Mouse (Mus musculus): Measurements from ENCODE around the gene Zbtb40. TPM values are rescaled to one million over a fixed set of nuclear protein-coding genes. Genes with fewer than 3 reads are reported as not detected.

The Zbtb40 gene
- 3.5 and 4.2 TPM in 2 replicates for polyA plus RNA-seq (2015; fragmentation: Nextera tagmentation; extraction: Ambion mirVana)

DNA sequence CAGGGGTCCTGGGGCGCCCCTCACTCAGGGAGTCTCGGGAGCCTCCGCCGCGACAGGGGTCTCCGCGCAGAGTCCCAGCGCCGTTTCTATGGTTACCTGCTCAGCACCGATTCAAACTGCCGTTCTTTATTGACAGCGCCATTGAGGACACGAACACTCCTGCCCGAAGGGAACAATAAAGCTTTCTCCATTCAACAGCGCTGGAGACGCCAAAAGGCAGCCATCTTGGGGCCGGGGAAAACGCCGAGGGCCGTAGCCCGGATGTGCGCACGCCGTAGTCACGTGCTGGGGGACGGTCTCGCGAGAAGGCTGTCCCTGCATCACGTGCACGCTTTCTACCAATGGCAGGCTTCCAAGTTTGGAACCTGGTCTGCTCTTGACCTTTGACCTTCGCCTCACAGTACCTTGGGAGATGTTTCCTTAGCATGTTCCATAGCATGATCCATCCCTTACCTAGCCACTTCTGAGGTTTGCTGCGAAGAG is at the start of gene Zbtb40:
Gene Zbtb40 (minus strand): TSS at position 252 of the 483 bp plus-strand sequence.
- peak within 1 kb of the TSS; percentile 84 for H3K9ac ChIP-seq (ENCODE audit: low read length)
- WGBS = 1% methylated on average over 32 of the region's 32 CpGs
- peak within 1 kb of the TSS; percentile 87 for H3K4me3 ChIP-seq (replicated peaks; ENCODE audit: low read length)
- H3K4me1 ChIP-seq (ENCODE audit: control insufficient read depth, insufficient read depth, low read length) = peaks cover 11% of the 10 kb centered on the region; the same call in 1 of the 2 replicates
- H3K27me3 ChIP-seq (ENCODE audit: control insufficient read depth, insufficient read depth, low read length) = peaks cover 12% of the 10 kb centered on the region
- 0 out of 2 replicates have a peak, but pooled peaks cover 10% of the 10 kb centered on the region for H3K9me3 ChIP-seq (replicated peaks; ENCODE audit: control insufficient read depth, low read length)
- no peaks in the 10 kb centered on the region for H3K36me3 ChIP-seq (ENCODE audit: control insufficient read depth, insufficient read depth, low read length)
- peak within 1 kb of the TSS; percentile 62 for H3K27ac ChIP-seq (ENCODE audit: low read length)
- H3K4me2 ChIP-seq (ENCODE audit: low read depth, low read length) = peak within 1 kb of the TSS; percentile 71
- peak; percentile 95 for ATAC-seq (ENCODE audit: insufficient read depth, low FRiP score)

DNA sequence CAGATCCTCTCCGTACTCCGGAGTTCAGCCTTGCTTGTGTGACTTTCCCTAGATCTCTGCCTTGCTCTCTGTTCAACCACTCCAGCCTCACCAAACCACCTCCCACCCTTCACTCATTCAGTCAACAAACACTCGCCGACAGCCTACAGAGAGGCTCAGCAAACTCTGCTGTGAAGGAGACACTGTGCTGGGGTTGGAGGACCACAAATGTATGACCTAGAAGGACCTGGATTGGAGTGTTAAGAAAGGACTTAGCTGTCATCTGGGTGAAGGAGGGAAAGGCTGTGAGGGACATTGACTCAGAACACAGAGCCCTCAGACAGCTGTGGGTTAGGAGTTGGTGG is 49.4 kb upstream of the Zbtb40 start:
- Histone ChIP-seq H3K27ac (ENCODE audit: low read length) (no peak overlapping the region), H3K27me3 (ENCODE audit: control insufficient read depth, insufficient read depth, low read length) (no peaks in the 10 kb centered on the region), H3K4me1 (ENCODE audit: control insufficient read depth, insufficient read depth, low read length) (no peaks in the 10 kb centered on the region), H3K9me3 (replicated peaks; ENCODE audit: control insufficient read depth, low read length) (no peaks in the 10 kb centered on the region), H3K4me2 (ENCODE audit: low read depth, low read length) (no peak overlapping the region), H3K36me3 (ENCODE audit: control insufficient read depth, insufficient read depth, low read length) (no peaks in the 10 kb centered on the region), H3K4me3 (replicated peaks; ENCODE audit: low read length) (no peak overlapping the region), H3K9ac (ENCODE audit: low read length) (no peak overlapping the region)
- 36% methylated on average over 4 of the region's 4 CpGs for WGBS
- ATAC-seq (ENCODE audit: insufficient read depth, low FRiP score) = no peak

DNA sequence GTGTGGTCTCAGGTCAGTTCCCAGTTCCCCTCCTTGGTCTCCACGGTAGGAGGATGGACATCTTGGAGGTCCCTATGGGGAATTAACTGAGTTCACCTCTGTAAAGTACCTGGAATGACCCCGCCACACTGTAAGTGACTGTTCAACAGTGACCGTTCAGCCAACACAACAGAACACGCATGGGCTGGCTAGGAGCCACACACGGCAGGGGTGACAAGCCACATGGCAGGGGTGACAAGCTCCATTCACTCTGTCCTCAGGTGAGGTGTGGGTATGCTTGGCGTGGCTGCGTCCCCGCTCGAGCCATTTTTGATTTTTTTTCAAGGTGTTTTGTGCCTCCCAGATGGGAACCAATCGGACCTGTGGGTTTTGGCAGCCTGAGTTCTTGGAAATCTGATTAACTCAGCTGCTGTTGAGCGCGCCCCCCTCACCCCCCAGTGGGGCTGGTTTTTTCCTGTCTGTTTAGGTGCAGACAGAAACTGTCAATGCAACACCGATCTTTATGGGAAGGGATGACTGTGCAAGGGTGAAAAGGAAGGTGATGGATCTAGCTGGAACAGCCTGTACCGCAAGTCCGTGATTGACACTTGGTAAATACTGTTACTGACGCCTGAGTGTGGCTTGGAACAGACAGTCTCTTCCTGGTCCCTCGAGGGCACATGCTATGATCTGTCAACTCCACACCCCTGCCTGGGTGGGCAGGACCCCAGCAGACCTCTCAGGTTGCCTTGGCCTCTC is 48.8 kb upstream of the Zbtb40 start:
- Histone ChIP-seq H3K4me3 (replicated peaks; ENCODE audit: low read length) (no peak overlapping the region), H3K27ac (ENCODE audit: low read length) (no peak overlapping the region), H3K4me2 (ENCODE audit: low read depth, low read length) (no peak overlapping the region), H3K27me3 (ENCODE audit: control insufficient read depth, insufficient read depth, low read length) (no peaks in the 10 kb centered on the region), H3K36me3 (ENCODE audit: control insufficient read depth, insufficient read depth, low read length) (no peaks in the 10 kb centered on the region), H3K9ac (ENCODE audit: low read length) (no peak overlapping the region), H3K4me1 (ENCODE audit: control insufficient read depth, insufficient read depth, low read length) (no peaks in the 10 kb centered on the region), H3K9me3 (replicated peaks; ENCODE audit: control insufficient read depth, low read length) (no peaks in the 10 kb centered on the region; the same call in 1 of the 2 replicates)
- 54% methylated on average over 17 of the region's 17 CpGs for WGBS
- peak; percentile 78; the same call in 1 of the 2 replicates for ATAC-seq (ENCODE audit: insufficient read depth, low FRiP score)

DNA sequence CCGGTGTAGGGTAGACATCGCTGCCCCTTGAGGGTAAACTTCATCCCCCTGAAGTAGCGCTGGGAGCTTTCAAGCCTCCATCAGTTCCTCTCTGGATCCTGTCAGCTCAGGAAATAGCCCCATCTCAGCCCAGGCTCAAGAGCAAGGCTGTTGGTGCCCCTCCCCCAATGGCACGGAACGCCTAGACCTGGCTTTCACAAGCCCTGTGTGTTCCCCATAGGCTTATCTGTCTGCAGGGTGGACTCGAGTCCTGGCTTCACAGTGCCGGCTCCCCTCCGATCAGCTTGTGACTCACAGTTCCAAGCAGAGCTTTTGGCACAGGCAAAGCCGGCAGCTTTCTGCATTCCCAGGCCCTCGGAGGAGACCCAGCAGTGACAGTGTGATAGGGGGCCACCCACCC is 47.8 kb upstream of the Zbtb40 start:
- H3K9me3 ChIP-seq (replicated peaks; ENCODE audit: control insufficient read depth, low read length) = no peaks in the 10 kb centered on the region; the same call in 1 of the 2 replicates
- H3K4me2 ChIP-seq (ENCODE audit: low read depth, low read length) = no peak overlapping the region
- no peaks in the 10 kb centered on the region for H3K36me3 ChIP-seq (ENCODE audit: control insufficient read depth, insufficient read depth, low read length)
- no peaks in the 10 kb centered on the region for H3K4me1 ChIP-seq (ENCODE audit: control insufficient read depth, insufficient read depth, low read length)
- H3K27me3 ChIP-seq (ENCODE audit: control insufficient read depth, insufficient read depth, low read length) = no peaks in the 10 kb centered on the region
- H3K27ac ChIP-seq (ENCODE audit: low read length) = no peak overlapping the region
- no peak for ATAC-seq (ENCODE audit: insufficient read depth, low FRiP score)
- 52% methylated on average over 10 of the region's 10 CpGs for WGBS
- no peak overlapping the region for H3K9ac ChIP-seq (ENCODE audit: low read length)
- H3K4me3 ChIP-seq (replicated peaks; ENCODE audit: low read length) = no peak overlapping the region

DNA sequence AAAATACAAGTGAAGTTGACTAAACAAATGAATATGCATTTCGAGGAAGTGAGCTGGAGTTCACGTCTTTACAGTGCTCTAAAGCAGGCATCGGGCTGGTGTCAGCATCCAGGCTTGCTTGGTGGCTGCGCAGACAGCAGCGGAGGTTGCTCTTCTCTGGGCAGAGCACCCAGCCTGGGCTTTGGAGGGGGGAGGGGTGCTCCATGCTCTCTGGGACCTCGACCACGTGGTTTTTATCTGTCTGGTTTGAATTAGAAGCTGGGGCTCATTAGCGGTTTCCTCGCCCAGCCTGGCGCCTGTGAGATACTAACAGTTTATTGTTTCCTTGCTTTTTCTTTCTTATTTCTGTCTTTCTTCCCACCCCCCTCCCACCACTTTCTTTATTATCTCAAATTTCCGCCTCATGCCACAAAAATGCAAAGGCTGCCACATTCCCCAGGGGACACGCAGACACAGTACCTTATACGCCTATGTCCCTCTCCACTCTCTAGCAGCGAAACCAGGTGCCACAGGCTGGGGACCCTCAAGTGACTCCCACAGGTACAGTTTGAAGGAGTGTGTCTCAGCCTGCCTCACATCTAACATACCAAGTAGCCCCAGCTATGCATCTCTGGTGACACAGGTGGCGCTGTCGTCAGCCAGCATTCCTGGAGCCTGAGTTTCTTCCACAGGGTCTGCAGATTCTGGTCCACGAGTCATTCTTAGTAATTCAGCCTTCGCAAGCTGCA is 36.6 kb upstream of the Zbtb40 start:
- no peak for ATAC-seq (ENCODE audit: insufficient read depth, low FRiP score)
- Histone ChIP-seq H3K4me2 (ENCODE audit: low read depth, low read length) (no peak overlapping the region), H3K9ac (ENCODE audit: low read length) (no peak overlapping the region), H3K27me3 (ENCODE audit: control insufficient read depth, insufficient read depth, low read length) (no peaks in the 10 kb centered on the region), H3K4me1 (ENCODE audit: control insufficient read depth, insufficient read depth, low read length) (no peaks in the 10 kb centered on the region), H3K4me3 (replicated peaks; ENCODE audit: low read length) (no peak overlapping the region), H3K36me3 (ENCODE audit: control insufficient read depth, insufficient read depth, low read length) (no peaks in the 10 kb centered on the region), H3K9me3 (replicated peaks; ENCODE audit: control insufficient read depth, low read length) (no peaks in the 10 kb centered on the region), H3K27ac (ENCODE audit: low read length) (no peak overlapping the region)
- 41% methylated on average over 18 of the region's 18 CpGs for WGBS

DNA sequence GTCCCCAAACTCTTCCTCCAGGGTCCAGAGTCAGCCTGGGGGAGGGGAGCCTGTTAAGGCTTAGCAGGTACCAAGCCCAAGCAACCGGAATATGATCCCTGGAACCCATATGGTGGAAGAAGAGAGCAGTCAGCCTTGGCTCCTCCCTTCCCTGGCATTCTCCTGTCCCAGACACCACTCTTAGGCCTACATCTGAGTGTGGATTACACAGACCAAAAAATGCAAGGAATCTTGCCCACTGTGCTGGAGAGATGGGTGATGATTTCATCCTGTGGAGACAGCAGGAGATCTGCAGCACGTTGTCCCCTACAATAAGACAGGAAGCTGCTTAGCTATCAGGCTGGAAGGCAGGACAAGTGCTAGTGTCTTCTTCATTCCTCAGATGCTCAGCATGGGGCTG is 34.3 kb upstream of the Zbtb40 start:
- ATAC-seq (ENCODE audit: insufficient read depth, low FRiP score) = no peak
- no peaks in the 10 kb centered on the region for H3K9me3 ChIP-seq (replicated peaks; ENCODE audit: control insufficient read depth, low read length)
- no peaks in the 10 kb centered on the region for H3K4me1 ChIP-seq (ENCODE audit: control insufficient read depth, insufficient read depth, low read length)
- H3K27ac ChIP-seq (ENCODE audit: low read length) = no peak overlapping the region
- no peak overlapping the region for H3K4me2 ChIP-seq (ENCODE audit: low read depth, low read length)
- H3K9ac ChIP-seq (ENCODE audit: low read length) = no peak overlapping the region
- 43% methylated on average over 2 of the region's 2 CpGs for WGBS
- H3K4me3 ChIP-seq (replicated peaks; ENCODE audit: low read length) = no peak overlapping the region
- no peaks in the 10 kb centered on the region for H3K27me3 ChIP-seq (ENCODE audit: control insufficient read depth, insufficient read depth, low read length)
- H3K36me3 ChIP-seq (ENCODE audit: control insufficient read depth, insufficient read depth, low read length) = no peaks in the 10 kb centered on the region

DNA sequence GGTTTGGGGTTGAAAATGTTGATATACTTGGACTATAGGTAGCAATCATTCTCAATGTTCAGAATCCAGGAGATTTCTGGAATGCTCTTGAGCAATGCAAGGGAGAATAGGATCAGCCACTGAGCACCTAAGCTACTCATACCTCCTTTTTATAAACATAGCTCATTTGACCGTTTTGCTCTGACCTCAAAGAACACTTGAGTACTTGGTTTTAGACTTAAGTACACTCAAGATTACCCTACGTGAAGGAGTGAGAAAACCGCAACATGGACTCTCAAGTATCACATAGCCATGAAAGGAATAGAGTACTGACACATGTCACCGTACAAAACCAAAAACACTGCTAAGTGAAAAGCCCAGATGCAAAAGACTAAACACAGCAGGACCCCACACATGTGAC is 32.8 kb upstream of the Zbtb40 start:
- Histone ChIP-seq H3K9ac (ENCODE audit: low read length) (no peak overlapping the region), H3K36me3 (ENCODE audit: control insufficient read depth, insufficient read depth, low read length) (no peaks in the 10 kb centered on the region), H3K4me3 (replicated peaks; ENCODE audit: low read length) (no peak overlapping the region), H3K27ac (ENCODE audit: low read length) (no peak overlapping the region), H3K4me1 (ENCODE audit: control insufficient read depth, insufficient read depth, low read length) (peaks cover 7% of the 10 kb centered on the region; the same call in 1 of the 2 replicates), H3K4me2 (ENCODE audit: low read depth, low read length) (no peak overlapping the region), H3K9me3 (replicated peaks; ENCODE audit: control insufficient read depth, low read length) (no peaks in the 10 kb centered on the region), H3K27me3 (ENCODE audit: control insufficient read depth, insufficient read depth, low read length) (no peaks in the 10 kb centered on the region)
- no peak for ATAC-seq (ENCODE audit: insufficient read depth, low FRiP score)
- 81% methylated on average over 4 of the region's 4 CpGs for WGBS

DNA sequence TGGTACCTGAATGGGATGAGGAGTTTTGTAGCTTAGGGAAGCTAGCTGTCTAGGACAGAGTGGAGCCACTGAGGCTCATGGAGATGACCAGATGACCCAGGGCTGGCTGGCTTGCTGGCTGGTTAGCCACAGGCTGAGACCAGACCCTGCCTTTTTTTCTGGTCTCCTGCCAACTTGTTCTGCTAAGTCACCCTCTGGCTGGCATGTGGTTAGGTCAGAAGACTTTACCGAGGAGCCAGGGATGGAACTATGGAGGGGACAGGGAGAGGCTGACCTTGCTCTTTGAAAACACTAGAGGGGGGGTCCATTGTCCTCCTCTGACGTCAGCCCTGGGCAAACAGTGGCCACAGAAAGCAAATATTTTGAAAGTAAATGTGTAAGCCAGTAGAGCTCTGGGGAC is 28.6 kb upstream of the Zbtb40 start:
- no peak overlapping the region for H3K27ac ChIP-seq (ENCODE audit: low read length)
- no peak overlapping the region for H3K9ac ChIP-seq (ENCODE audit: low read length)
- H3K9me3 ChIP-seq (replicated peaks; ENCODE audit: control insufficient read depth, low read length) = no peaks in the 10 kb centered on the region
- peaks cover 7% of the 10 kb centered on the region; the same call in 1 of the 2 replicates for H3K4me1 ChIP-seq (ENCODE audit: control insufficient read depth, insufficient read depth, low read length)
- no peak overlapping the region for H3K4me3 ChIP-seq (replicated peaks; ENCODE audit: low read length)
- ATAC-seq (ENCODE audit: insufficient read depth, low FRiP score) = peak; percentile 73; the same call in 1 of the 2 replicates
- no peak overlapping the region for H3K4me2 ChIP-seq (ENCODE audit: low read depth, low read length)
- H3K27me3 ChIP-seq (ENCODE audit: control insufficient read depth, insufficient read depth, low read length) = no peaks in the 10 kb centered on the region
- 28% methylated on average over 2 of the region's 2 CpGs for WGBS
- no peaks in the 10 kb centered on the region for H3K36me3 ChIP-seq (ENCODE audit: control insufficient read depth, insufficient read depth, low read length)

DNA sequence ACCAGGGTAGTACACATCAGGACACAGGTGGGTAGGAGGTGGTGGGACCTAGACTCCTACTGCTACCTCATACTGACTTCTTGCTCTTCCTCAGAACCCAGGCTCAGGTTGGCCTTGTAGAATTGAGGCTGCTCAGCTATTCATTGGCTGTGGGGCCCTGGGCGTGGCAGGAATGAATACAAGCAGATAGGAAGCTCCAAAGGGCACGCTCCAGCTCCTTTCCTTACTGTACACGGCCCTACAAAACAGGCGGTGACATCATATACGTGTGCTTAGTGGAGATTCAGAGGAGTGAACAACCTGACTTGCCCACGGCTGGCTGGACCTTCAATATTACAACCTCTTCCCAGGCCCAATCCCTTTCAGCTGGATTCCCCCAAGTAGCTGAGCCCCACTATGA is 22.6 kb upstream of the Zbtb40 start:
- Histone ChIP-seq H3K36me3 (ENCODE audit: control insufficient read depth, insufficient read depth, low read length) (no peaks in the 10 kb centered on the region), H3K9ac (ENCODE audit: low read length) (no peak overlapping the region), H3K27me3 (ENCODE audit: control insufficient read depth, insufficient read depth, low read length) (no peaks in the 10 kb centered on the region), H3K9me3 (replicated peaks; ENCODE audit: control insufficient read depth, low read length) (no peaks in the 10 kb centered on the region), H3K27ac (ENCODE audit: low read length) (no peak overlapping the region), H3K4me2 (ENCODE audit: low read depth, low read length) (no peak overlapping the region), H3K4me1 (ENCODE audit: control insufficient read depth, insufficient read depth, low read length) (no peaks in the 10 kb centered on the region), H3K4me3 (replicated peaks; ENCODE audit: low read length) (no peak overlapping the region)
- ATAC-seq (ENCODE audit: insufficient read depth, low FRiP score) = no peak
- 64% methylated on average over 6 of the region's 6 CpGs for WGBS
